Mouse (Mus musculus) liver, postnatal 0 days (tissue): ENCODE measurements around the gene Copb1. TPM values are rescaled to one million over a fixed set of nuclear protein-coding genes. Genes with fewer than 3 reads are reported as not detected.
A peak's percentile ranks its signal among the peaks of the same experiment; 100 is the strongest.

Source experiments
- ATAC-seq: fragments of 200-750 bp; cut with Nextera tagmentation; 2 replicates; pipeline ENCODE4 v1.8.0; 2017; ENCODE audit warnings: mild to moderate bottlenecking, moderate library complexity
- DNase-seq: peaks from one replicate; pipeline ENCODE4 v3.0.0-alpha.2; 2016
- H3K27ac ChIP-seq: fragments of 300-500 bp; sonication (generic); 2 replicates; pipeline ENCODE4 v1.5.1; 2014; ENCODE audit warnings: antibody characterized with exemption, moderate library complexity, mild to moderate bottlenecking, low read depth
- H3K27me3 ChIP-seq: fragments of 300-500 bp; sonication (generic); 2 replicates; pipeline ENCODE4 v1.6.1; 2014; ENCODE audit warnings: low read length, control low read depth, mixed read lengths; ENCODE audit not compliant: insufficient read depth
- H3K36me3 ChIP-seq: fragments of 300-500 bp; sonication (generic); replicated peaks from 2 replicates; pipeline ENCODE4 v1.6.1; 2014; ENCODE audit warnings: mild to moderate bottlenecking, control low read depth, low read length, moderate library complexity, mixed read lengths; ENCODE audit not compliant: insufficient read depth
- H3K4me1 ChIP-seq: fragments of 300-500 bp; sonication (generic); 2 replicates; pipeline ENCODE4 v1.6.1; 2014; ENCODE audit warnings: antibody characterized with exemption, mild to moderate bottlenecking, control low read depth; ENCODE audit not compliant: insufficient read depth
- H3K4me2 ChIP-seq: fragments of 300-500 bp; sonication (generic); 2 replicates; pipeline ENCODE4 v1.6.1; 2014; ENCODE audit warnings: low read depth, mild to moderate bottlenecking, low read length, moderate library complexity, mixed read lengths
- H3K4me3 ChIP-seq: fragments of 300-500 bp; sonication (generic); 2 replicates; pipeline ENCODE4 v1.5.1; 2014; ENCODE audit warnings: low read depth, low read length
- H3K9ac ChIP-seq: fragments of 300-500 bp; sonication (generic); replicated peaks from 2 replicates; pipeline ENCODE4 v1.6.1; 2014; ENCODE audit warnings: mild to moderate bottlenecking, moderate library complexity
- H3K9me3 ChIP-seq: fragments of 300-500 bp; sonication (generic); 2 replicates; pipeline ENCODE4 v1.6.1; 2016; ENCODE audit warnings: mild to moderate bottlenecking, control low read depth, low read length, mixed read lengths
- CTCF ChIP-seq: sonication (generic); IDR thresholded peaks from 2 replicates; pipeline ENCODE4 v1.5.1; 2016; ENCODE audit warnings: antibody characterized with exemption, low read depth
- EP300 ChIP-seq: IDR thresholded peaks from 2 replicates; pipeline ENCODE4 v1.6.1; 2016; ENCODE audit warnings: antibody characterized with exemption, low read depth, mild to moderate bottlenecking
- WGBS: fragments of 180-500 bp; shearing (Covaris S2); extraction: QIAGEN DNeasy Blood & Tissue Kit; methylation state at CpG from one replicate; pipeline ENCODE4 v1.1.7; 2014; ENCODE audit not compliant: insufficient replicate concordance; 5-methylcytosine and 5-hydroxymethylcytosine counted together
- polyA plus RNA-seq: library from polyadenylated mRNA; unstranded; fragments of >200 nt; fragmentation: Nextera tagmentation; extraction: Ambion mirVana; gene quantifications from 2 replicates; pipeline ENCODE4 v1.2.1, GENCODE M21; 2015

The Copb1 gene
- polyA plus RNA-seq, 1 experiment from 2014 or later = 51.4 TPM

DNA sequence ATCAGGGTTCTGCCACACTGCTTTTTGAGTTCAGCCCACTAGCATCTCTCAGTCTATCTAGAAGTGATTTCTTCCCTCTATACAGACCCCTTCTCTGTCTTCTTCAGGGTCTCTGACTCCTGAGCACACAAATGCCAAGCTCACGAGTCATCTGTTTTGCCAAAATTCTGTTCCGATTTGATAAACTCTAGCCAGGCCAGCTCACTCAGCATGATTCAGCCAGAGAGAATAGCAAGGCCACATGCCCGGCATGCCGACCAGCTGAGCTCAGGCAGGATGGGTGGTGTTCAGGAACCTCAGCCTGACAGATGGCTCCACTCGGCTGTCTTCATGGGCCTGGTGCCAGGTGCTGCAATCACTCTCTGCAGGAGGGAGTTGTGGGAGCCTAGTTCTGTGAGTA lies 73.1 kb downstream of the Copb1 start:
- Histone ChIP-seq H3K4me3 (no peak overlapping the region), H3K27ac (no peak overlapping the region), H3K9ac (no peak overlapping the region), H3K36me3 (no peaks in the 10 kb centered on the region), H3K9me3 (no peaks in the 10 kb centered on the region), H3K4me2 (no peak overlapping the region), H3K27me3 (no peaks in the 10 kb centered on the region), H3K4me1 (peaks cover 6% of the 10 kb centered on the region; the same call in 1 of the 2 replicates)
- TF ChIP-seq EP300 = no peak
- TF ChIP-seq CTCF = no peak
- DNase-seq = peak; percentile 62
- 33% methylated on average over 5 of the region's 5 CpGs for WGBS
- peak; percentile 53; the same call in 1 of the 2 replicates for ATAC-seq

- peaks cover 4% of the 10 kb centered on the region for H3K4me1 ChIP-seq
- no peak overlapping the region for H3K9ac ChIP-seq
- 45% methylated on average over 2 of the region's 2 CpGs for WGBS
- ATAC-seq (no peak), DNase-seq (no peak)
- no peak overlapping the region for H3K4me2 ChIP-seq
- no peak overlapping the region for H3K27ac ChIP-seq
- no peak overlapping the region for H3K4me3 ChIP-seq
- no peaks in the 10 kb centered on the region for H3K27me3 ChIP-seq
- no peaks in the 10 kb centered on the region for H3K9me3 ChIP-seq
- TF ChIP-seq CTCF = no peak
- no peak for TF ChIP-seq EP300
- H3K36me3 ChIP-seq = no peaks in the 10 kb centered on the region
These were observed 77.9 kb downstream of the Copb1 start for GRCm38 (mm10) chr7:114176588-114176987.

GRCm38 (mm10) chr7:114171354-114172097 lies 83.0 kb downstream of the Copb1 start:
- ATAC-seq = peak; percentile 49; the same call in 1 of the 2 replicates
- peaks cover 4% of the 10 kb centered on the region; the same call in 1 of the 2 replicates for H3K4me1 ChIP-seq

GRCm38 (mm10) chr7:114169996-114170395 lies 84.5 kb downstream of the Copb1 start:
- no peak overlapping the region for H3K27ac ChIP-seq
- peaks cover 4% of the 10 kb centered on the region; the same call in 1 of the 2 replicates for H3K4me1 ChIP-seq
- no peak overlapping the region for H3K9ac ChIP-seq
- H3K27me3 ChIP-seq = no peaks in the 10 kb centered on the region
- DNase-seq (no peak), ATAC-seq (no peak)
- TF ChIP-seq EP300 (no peak), CTCF (no peak)
- no peaks in the 10 kb centered on the region for H3K9me3 ChIP-seq
- no peak overlapping the region for H3K4me2 ChIP-seq
- H3K4me3 ChIP-seq = no peak overlapping the region
- H3K36me3 ChIP-seq = no peaks in the 10 kb centered on the region
- 68% methylated on average over 4 of the region's 4 CpGs for WGBS

More at GRCm38 (mm10) chr7:114171354-114172097, 83.0 kb downstream of the Copb1 start:
- TF ChIP-seq EP300 (no peak), CTCF (no peak)
- Histone ChIP-seq H3K9ac (no peak overlapping the region), H3K9me3 (no peaks in the 10 kb centered on the region), H3K27me3 (no peaks in the 10 kb centered on the region), H3K27ac (peak overlapping the region; percentile 60), H3K36me3 (no peaks in the 10 kb centered on the region), H3K4me2 (no peak overlapping the region), H3K4me3 (no peak overlapping the region)
- WGBS = 46% methylated on average over 8 of the region's 8 CpGs
- peak; percentile 29 for DNase-seq

GRCm38 (mm10) chr7:114169381-114169780 lies 85.1 kb downstream of the Copb1 start:
- H3K4me1 ChIP-seq = peaks cover 4% of the 10 kb centered on the region; the same call in 1 of the 2 replicates
- TF ChIP-seq EP300 (no peak), CTCF (no peak)
- no peak overlapping the region for H3K27ac ChIP-seq
- H3K27me3 ChIP-seq = no peaks in the 10 kb centered on the region
- no peak overlapping the region for H3K9ac ChIP-seq
- H3K9me3 ChIP-seq = no peaks in the 10 kb centered on the region
- no peak overlapping the region for H3K4me3 ChIP-seq
- 45% methylated on average over 2 of the region's 2 CpGs for WGBS
- no peak for DNase-seq
- H3K36me3 ChIP-seq = no peaks in the 10 kb centered on the region
- no peak overlapping the region for H3K4me2 ChIP-seq
- no peak for ATAC-seq

Other genes with a start within 250 kb of the Copb1 start
- 8.1 and 8.7 TPM in 2 replicates for gene Rras2, start 136.9 kb downstream of the Copb1 start, polyA plus RNA-seq
- gene Psma1, start 21.4 kb upstream of the Copb1 start, polyA plus RNA-seq = 163 and 170 TPM in 2 replicates
- 5.0 and 5.4 TPM in 2 replicates for gene Pde3b, start 160.6 kb upstream of the Copb1 start, polyA plus RNA-seq